ENCODE assay signal across 7 mouse cellular contexts in genomic region chr11:5445452-5445953, GRCm38 (mm10). TPM values are rescaled to one million over a fixed set of nuclear protein-coding genes. Genes with fewer than 3 reads are reported as not detected.
DNase-seq lines count a peak whose midpoint lies in the region; ATAC-seq and TF ChIP-seq lines count a peak whose summit lies in the region.

No protein-coding gene starts in this region.

- intact Hi-C loops in gastrocnemius, postnatal 36 days (cut with DNase I): no loop called here

- H3K9ac ChIP-seq in ES-Bruce4 (ENCODE audit: low read depth, poor library complexity, severe bottlenecking): peak overlapping the region; percentile 19
- peak overlapping the region; percentile 82; the same call in 1 of the 2 replicates for H3K9ac ChIP-seq in hindbrain, embryonic 13.5 days

- no peak for TF ChIP-seq POLR2A in ES-Bruce4 (IDR thresholded peaks at IDR 0.05; ENCODE audit: insufficient read depth, low read length)

- H3K27ac ChIP-seq in ES-Bruce4 (ENCODE audit: insufficient read depth, low read length): no peak overlapping the region
- H3K27ac ChIP-seq in hindbrain, embryonic 13.5 days: 0 out of 2 replicates have a peak overlapping the region, but pooled peaks have one; percentile 9

- H3K4me1 ChIP-seq in ES-Bruce4 (ENCODE audit: control insufficient read depth, insufficient read depth, low read length): no peaks in the 10 kb centered on the region
- peaks cover 29% of the 10 kb centered on the region for H3K4me1 ChIP-seq in hindbrain, embryonic 13.5 days (replicated peaks)
- H3K4me1 ChIP-seq in megakaryocyte, embryonic 14.5 days: peaks cover 20% of the 10 kb centered on the region

- TF ChIP-seq EP300 in ES-Bruce4 (IDR thresholded peaks at IDR 0.05; ENCODE audit: insufficient read depth, low read depth, low read length): no peak

- H3K9me3 ChIP-seq in ES-Bruce4 (replicated peaks; ENCODE audit: control insufficient read depth, insufficient read depth, low read length, poor library complexity, severe bottlenecking): no peaks in the 10 kb centered on the region
- no peaks in the 10 kb centered on the region for H3K9me3 ChIP-seq in hindbrain, embryonic 13.5 days
- peaks cover 7% of the 10 kb centered on the region; the same call in 1 of the 2 replicates for H3K9me3 ChIP-seq in megakaryocyte, embryonic 14.5 days

- 18% methylated on average over 11 of the region's 11 CpGs for WGBS in hindbrain, embryonic 13.5 days

- H3K4me3 ChIP-seq in ES-Bruce4 (ENCODE audit: low read depth, low read length): peak overlapping the region; percentile 64
- peak overlapping the region; percentile 82 for H3K4me3 ChIP-seq in hindbrain, embryonic 13.5 days
- H3K4me3 ChIP-seq in megakaryocyte, embryonic 14.5 days (replicated peaks): peak overlapping the region; percentile 96

- ATAC-seq in hindbrain, embryonic 13.5 days (ENCODE audit: low FRiP score): peak; percentile 32; the same call in 1 of the 2 replicates
- ATAC-seq in erythroid progenitor cell, adult 5-6 weeks (replicated peaks; ENCODE audit: low FRiP score, poor library complexity, severe bottlenecking): no peak

- DNase-seq in R1 (ENCODE audit: low read depth, low spot score): peak; percentile 60
- no peak for DNase-seq in cerebellum, postnatal 25 days
- no peak for DNase-seq in gastrocnemius, postnatal 36 days

- no peaks in the 10 kb centered on the region; the same call in 1 of the 2 replicates for H3K27me3 ChIP-seq in ES-Bruce4 (ENCODE audit: control insufficient read depth, insufficient read depth, low read length, poor library complexity, severe bottlenecking)
- H3K27me3 ChIP-seq in hindbrain, embryonic 13.5 days: peaks cover 11% of the 10 kb centered on the region; the same call in 1 of the 2 replicates
- peaks cover 36% of the 10 kb centered on the region for H3K27me3 ChIP-seq in megakaryocyte, embryonic 14.5 days (replicated peaks)

- H3K4me2 ChIP-seq in hindbrain, embryonic 13.5 days: peak overlapping the region; percentile 96

- H3K36me3 ChIP-seq in ES-Bruce4 (ENCODE audit: control insufficient read depth, insufficient read depth, low read length, poor library complexity, severe bottlenecking): no peaks in the 10 kb centered on the region
- no peaks in the 10 kb centered on the region for H3K36me3 ChIP-seq in hindbrain, embryonic 13.5 days
- H3K36me3 ChIP-seq in megakaryocyte, embryonic 14.5 days (replicated peaks; ENCODE audit: low read length): no peaks in the 10 kb centered on the region

- TF ChIP-seq CTCF in ES-Bruce4 (IDR thresholded peaks at IDR 0.05; ENCODE audit: low read depth, low read length): no peak

RNA-seq across cellular contexts. Expression of gene Znrf3, which starts 0.9 kb away (rescaled TPM):
- polyA plus RNA-seq in ES-Bruce4 (2011; ENCODE audit: insufficient read depth, insufficient read length, low read depth, missing spikeins): 13.5 and 15.8 TPM in 2 replicates
- 6.7 and 7.1 TPM in 2 replicates for polyA plus RNA-seq in hindbrain, embryonic 13.5 days (2015; fragmentation: Nextera tagmentation; extraction: Ambion mirVana)
- polyA plus RNA-seq in megakaryocyte, embryonic 14.5 days (2012; ENCODE audit: insufficient read depth, low replicate concordance): 0.30 TPM in 1 of 2 replicates, not detected in the other
- total RNA-seq in erythroid progenitor cell, adult 5-6 weeks (2015; ENCODE audit: low replicate concordance): 1.4 and 2.1 TPM in 2 replicates
- 0.39 and 1.1 TPM in 2 replicates for total RNA-seq in erythroid progenitor cell, adult 5-6 weeks (2017; ENCODE audit: low replicate concordance)
- 1 to 10 TPM; 4.3 to 6.9 TPM for total RNA-seq in gastrocnemius, postnatal 36 days (2021)
